Mouse (Mus musculus) erythroblast, embryonic 14.5 days (primary cell): ENCODE measurements around the gene Trappc2l.

Experiments used
- GATA1 ChIP-seq: IDR thresholded peaks from 2 replicates; pipeline ENCODE4 v1.6.1; 2012; ENCODE audit warnings: low read length, inconsistent platforms, mixed read lengths
- TAL1 ChIP-seq: IDR thresholded peaks from 3 replicates; pipeline ENCODE4 v1.6.1; 2012; ENCODE audit warnings: low read length, inconsistent platforms, mixed read lengths

DNA sequence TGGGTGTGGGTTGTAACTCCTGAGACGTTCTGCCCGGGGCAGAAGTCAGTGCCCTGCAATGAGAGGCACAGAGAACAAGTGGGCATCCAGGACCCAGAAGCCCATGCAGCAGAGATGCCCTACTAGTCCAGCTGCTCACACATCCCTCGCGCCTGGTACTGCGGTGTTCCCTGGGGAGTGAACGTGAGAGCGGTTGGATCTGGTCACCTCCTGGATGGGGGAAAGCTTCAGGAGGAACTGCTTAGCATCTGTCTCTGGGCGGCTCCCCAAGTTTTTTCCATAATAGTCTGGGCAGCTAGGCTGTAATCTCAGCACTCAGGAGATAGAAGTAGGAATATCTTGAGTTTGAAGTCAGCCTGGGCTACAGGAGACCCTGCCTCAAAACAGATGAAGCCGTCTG, 26.5 kb upstream of the Trappc2l start:
- TF ChIP-seq GATA1 (no peak), TAL1 (no peak)
